Mouse (Mus musculus): Measurements from ENCODE around the gene Cmtm4. TPM values are rescaled to one million over a fixed set of nuclear protein-coding genes. Genes with fewer than 3 reads are reported as not detected.

The Cmtm4 gene
- polyA plus RNA-seq, 1 experiment from 2014 or later: 2.6 TPM

GRCm38 (mm10) chr8:104408328-104409110, 12.9 kb upstream of the Cmtm4 start:
- ATAC-seq: no peak
- Histone ChIP-seq H3K27ac (no peak overlapping the region), H3K36me3 (ENCODE audit: poor library complexity, severe bottlenecking) (no peaks in the 10 kb centered on the region), H3K9me3 (replicated peaks) (0 out of 2 replicates have a peak, but pooled peaks cover 3% of the 10 kb centered on the region), H3K4me1 (peaks cover 4% of the 10 kb centered on the region; the same call in 1 of the 2 replicates), H3K9ac (no peak overlapping the region), H3K27me3 (no peaks in the 10 kb centered on the region), H3K4me3 (no peak overlapping the region), H3K4me2 (no peak overlapping the region)
- WGBS: 91% methylated on average over 7 of the region's 7 CpGs

- H3K4me3 ChIP-seq: no peak overlapping the region
- no peak overlapping the region for H3K9ac ChIP-seq
- H3K4me2 ChIP-seq: no peak overlapping the region
- H3K36me3 ChIP-seq (ENCODE audit: poor library complexity, severe bottlenecking): no peaks in the 10 kb centered on the region
- 85% methylated on average over 6 of the region's 6 CpGs for whole genome bisulfite sequencing
- peaks cover 4% of the 10 kb centered on the region; the same call in 1 of the 2 replicates for H3K4me1 ChIP-seq
- no peak overlapping the region for H3K27ac ChIP-seq
- no peaks in the 10 kb centered on the region for H3K27me3 ChIP-seq
- ATAC-seq: no peak
- H3K9me3 ChIP-seq (replicated peaks): 0 out of 2 replicates have a peak, but pooled peaks cover 4% of the 10 kb centered on the region
These were observed 10.9 kb upstream of the Cmtm4 start for GRCm38 (mm10) chr8:104406340-104407128.

- Histone ChIP-seq H3K27ac (no peak overlapping the region), H3K4me1 (peaks cover under 1% of the 10 kb centered on the region; the same call in 1 of the 2 replicates), H3K4me3 (no peak overlapping the region), H3K9me3 (replicated peaks) (0 out of 2 replicates have a peak, but pooled peaks cover 4% of the 10 kb centered on the region), H3K4me2 (no peak overlapping the region), H3K27me3 (no peaks in the 10 kb centered on the region), H3K36me3 (ENCODE audit: poor library complexity, severe bottlenecking) (no peaks in the 10 kb centered on the region), H3K9ac (no peak overlapping the region)
- ATAC-seq: no peak
- 81% methylated on average over 15 of the region's 15 CpGs for WGBS
These were observed 10.0 kb upstream of the Cmtm4 start for GRCm38 (mm10) chr8:104405430-104406187.

GRCm38 (mm10) chr8:104403596-104403995, 8.0 kb upstream of the Cmtm4 start:
- Histone ChIP-seq H3K36me3 (ENCODE audit: poor library complexity, severe bottlenecking) (no peaks in the 10 kb centered on the region), H3K27ac (no peak overlapping the region), H3K27me3 (no peaks in the 10 kb centered on the region), H3K9ac (no peak overlapping the region), H3K4me1 (no peaks in the 10 kb centered on the region), H3K4me3 (no peak overlapping the region), H3K4me2 (no peak overlapping the region), H3K9me3 (replicated peaks) (0 out of 2 replicates have a peak, but pooled peaks cover 4% of the 10 kb centered on the region)
- ATAC-seq: no peak
- 75% methylated on average over 3 of the region's 3 CpGs for WGBS

GRCm38 (mm10) chr8:104394801-104395702, 555 bp downstream of the Cmtm4 start:
- WGBS: under 1% methylated on average over 62 of the region's 82 CpGs
- peaks cover 17% of the 10 kb centered on the region for H3K4me1 ChIP-seq

GRCm38 (mm10) chr8:104393767-104394166, 1.8 kb downstream of the Cmtm4 start:
- peak overlapping the region; percentile 96 for H3K4me2 ChIP-seq
- no peaks in the 10 kb centered on the region for H3K36me3 ChIP-seq (ENCODE audit: poor library complexity, severe bottlenecking)
- peak overlapping the region; percentile 90 for H3K9ac ChIP-seq
- peaks cover 17% of the 10 kb centered on the region for H3K4me1 ChIP-seq
- H3K9me3 ChIP-seq (replicated peaks): peaks cover 5% of the 10 kb centered on the region; the same call in 1 of the 2 replicates
- no peaks in the 10 kb centered on the region for H3K27me3 ChIP-seq
- ATAC-seq: no peak
- no peak overlapping the region for H3K27ac ChIP-seq
- 86% methylated on average over 6 of the region's 6 CpGs for WGBS
- H3K4me3 ChIP-seq: peak overlapping the region; percentile 83

More at GRCm38 (mm10) chr8:104394801-104395702, 555 bp downstream of the Cmtm4 start:
- peak; percentile 79 for ATAC-seq
- Histone ChIP-seq H3K9ac (peak overlapping the region; percentile 90), H3K4me2 (peak overlapping the region; percentile 96), H3K27ac (peak overlapping the region; percentile 73), H3K36me3 (ENCODE audit: poor library complexity, severe bottlenecking) (no peaks in the 10 kb centered on the region), H3K27me3 (no peaks in the 10 kb centered on the region), H3K4me3 (peak overlapping the region; percentile 83), H3K9me3 (replicated peaks) (peaks cover 5% of the 10 kb centered on the region; the same call in 1 of the 2 replicates)

GRCm38 (mm10) chr8:104393139-104393538, 2.5 kb downstream of the Cmtm4 start:
- no peak overlapping the region for H3K4me2 ChIP-seq
- WGBS: 95% methylated on average over 7 of the region's 7 CpGs
- H3K4me3 ChIP-seq: no peak overlapping the region
- H3K27ac ChIP-seq: no peak overlapping the region
- ATAC-seq: no peak
- H3K27me3 ChIP-seq: no peaks in the 10 kb centered on the region
- peaks cover 5% of the 10 kb centered on the region; the same call in 1 of the 2 replicates for H3K9me3 ChIP-seq (replicated peaks)
- H3K4me1 ChIP-seq: peaks cover 17% of the 10 kb centered on the region
- H3K36me3 ChIP-seq (ENCODE audit: poor library complexity, severe bottlenecking): no peaks in the 10 kb centered on the region
- H3K9ac ChIP-seq: no peak overlapping the region

GRCm38 (mm10) chr8:104390245-104390644, 5.4 kb downstream of the Cmtm4 start:
- no peak for ATAC-seq
- WGBS: 84% methylated on average over 8 of the region's 8 CpGs

GRCm38 (mm10) chr8:104387980-104388379, 7.6 kb downstream of the Cmtm4 start:
- peaks cover 35% of the 10 kb centered on the region for H3K4me1 ChIP-seq
- WGBS: 91% methylated on average over 2 of the region's 2 CpGs
- H3K9me3 ChIP-seq (replicated peaks): no peaks in the 10 kb centered on the region
- no peak overlapping the region for H3K27ac ChIP-seq
- H3K27me3 ChIP-seq: no peaks in the 10 kb centered on the region
- H3K4me2 ChIP-seq: no peak overlapping the region
- H3K9ac ChIP-seq: no peak overlapping the region
- no peak overlapping the region for H3K4me3 ChIP-seq
- H3K36me3 ChIP-seq (ENCODE audit: poor library complexity, severe bottlenecking): no peaks in the 10 kb centered on the region
- no peak for ATAC-seq

More at GRCm38 (mm10) chr8:104390245-104390644, 5.4 kb downstream of the Cmtm4 start:
- no peaks in the 10 kb centered on the region for H3K9me3 ChIP-seq (replicated peaks)
- no peak overlapping the region for H3K27ac ChIP-seq
- H3K9ac ChIP-seq: no peak overlapping the region
- no peaks in the 10 kb centered on the region for H3K27me3 ChIP-seq
- peaks cover 46% of the 10 kb centered on the region for H3K4me1 ChIP-seq
- H3K4me3 ChIP-seq: no peak overlapping the region
- no peak overlapping the region for H3K4me2 ChIP-seq
- no peaks in the 10 kb centered on the region for H3K36me3 ChIP-seq (ENCODE audit: poor library complexity, severe bottlenecking)

- H3K9ac ChIP-seq: peak overlapping the region; percentile 30; the same call in 1 of the 2 replicates
- H3K27me3 ChIP-seq: no peaks in the 10 kb centered on the region
- no peak overlapping the region for H3K4me3 ChIP-seq
- no peaks in the 10 kb centered on the region for H3K36me3 ChIP-seq (ENCODE audit: poor library complexity, severe bottlenecking)
- WGBS: 68% methylated on average over 7 of the region's 7 CpGs
- H3K9me3 ChIP-seq (replicated peaks): no peaks in the 10 kb centered on the region
- no peak overlapping the region for H3K4me2 ChIP-seq
- ATAC-seq: no peak
- no peak overlapping the region for H3K27ac ChIP-seq
- H3K4me1 ChIP-seq: peaks cover 35% of the 10 kb centered on the region
These were observed 8.1 kb downstream of the Cmtm4 start for GRCm38 (mm10) chr8:104387501-104387900.

- no peak overlapping the region for H3K4me2 ChIP-seq
- WGBS: 11% methylated on average over 4 of the region's 4 CpGs
- no peak for ATAC-seq
These were observed 8.9 kb downstream of the Cmtm4 start for GRCm38 (mm10) chr8:104386693-104387092.

More at GRCm38 (mm10) chr8:104386693-104387092, 8.9 kb downstream of the Cmtm4 start:
- Histone ChIP-seq H3K27ac (no peak overlapping the region), H3K36me3 (ENCODE audit: poor library complexity, severe bottlenecking) (no peaks in the 10 kb centered on the region), H3K9ac (no peak overlapping the region), H3K4me3 (no peak overlapping the region), H3K9me3 (replicated peaks) (no peaks in the 10 kb centered on the region), H3K27me3 (no peaks in the 10 kb centered on the region), H3K4me1 (peaks cover 35% of the 10 kb centered on the region)
